Mouse (Mus musculus) testis, postnatal 14 days (tissue): ENCODE measurements at regions not wholly inside any gene's neighbourhood (a gene's known extent, or its start where the extent isn't known, plus 50 kb on each side); places are given as distances from the start of the nearest gene placed in this dataset.

Source experiments
- DNase-seq: peaks from one replicate; pipeline ENCODE4 v3.0.0; 2021; ENCODE audit warnings: low spot score

GRCm38 (mm10) chr1:42231897-42232296 is 463.7 kb upstream of the Pou3f3 start:
- no peak for DNase-seq

- no peak for DNase-seq
Observed at GRCm38 (mm10) chr1:42232716-42233115, 462.9 kb upstream of the Pou3f3 start.

GRCm38 (mm10) chr1:42233289-42233688 is 462.3 kb upstream of the Pou3f3 start:
- DNase-seq = no peak

GRCm38 (mm10) chr1:42236466-42237010 is 459.0 kb upstream of the Pou3f3 start:
- no peak for DNase-seq

GRCm38 (mm10) chr1:42238408-42238807 is 457.2 kb upstream of the Pou3f3 start:
- DNase-seq = no peak

GRCm38 (mm10) chr1:42241172-42241571 is 454.4 kb upstream of the Pou3f3 start:
- no peak for DNase-seq

GRCm38 (mm10) chr1:42241601-42242220 is 453.9 kb upstream of the Pou3f3 start:
- no peak for DNase-seq

- DNase-seq = no peak
Observed at GRCm38 (mm10) chr1:42242586-42243457, 452.7 kb upstream of the Pou3f3 start.

GRCm38 (mm10) chr1:42243458-42243855 is 452.1 kb upstream of the Pou3f3 start:
- peak; percentile 10 for DNase-seq

- DNase-seq = no peak
Observed at GRCm38 (mm10) chr1:42243878-42244277, 451.7 kb upstream of the Pou3f3 start.

GRCm38 (mm10) chr1:42252386-42252785 is 443.2 kb upstream of the Pou3f3 start:
- no peak for DNase-seq

- DNase-seq = no peak
Observed at GRCm38 (mm10) chr1:42253786-42254185, 441.8 kb upstream of the Pou3f3 start.

GRCm38 (mm10) chr1:42256911-42257595 is 438.5 kb upstream of the Pou3f3 start:
- no peak for DNase-seq

GRCm38 (mm10) chr1:42257801-42258593 is 437.6 kb upstream of the Pou3f3 start:
- DNase-seq = no peak

- no peak for DNase-seq
Observed at GRCm38 (mm10) chr1:42258594-42258910, 437.0 kb upstream of the Pou3f3 start.

GRCm38 (mm10) chr1:42259216-42259977 is 436.2 kb upstream of the Pou3f3 start:
- DNase-seq = no peak

- no peak for DNase-seq
Observed at GRCm38 (mm10) chr1:42260033-42260925, 435.3 kb upstream of the Pou3f3 start.

GRCm38 (mm10) chr1:42261031-42261430 is 434.5 kb upstream of the Pou3f3 start:
- no peak for DNase-seq

GRCm38 (mm10) chr1:42261800-42262199 is 433.8 kb upstream of the Pou3f3 start:
- no peak for DNase-seq

- no peak for DNase-seq
Observed at GRCm38 (mm10) chr1:42262606-42263005, 433.0 kb upstream of the Pou3f3 start.
